Mouse (Mus musculus): ENCODE measurements around the gene Dlg2. TPM values are rescaled to one million over a fixed set of nuclear protein-coding genes. Genes with fewer than 3 reads are reported as not detected.

Gene Dlg2
- 100 to 1,000 TPM; 273 to 318 TPM for total RNA-seq (2021)
- long read RNA-seq, experiment 1, partial matches to known transcripts, result 2 of 15 reads
- long read RNA-seq, experiment 1, other reads (novel, unspliced or antisense), result 11 of 15 reads
- long read RNA-seq, experiment 2, partial matches to known transcripts, result 1 of 19 reads
- long read RNA-seq, experiment 2, other reads (novel, unspliced or antisense), result 17 of 19 reads

DNA sequence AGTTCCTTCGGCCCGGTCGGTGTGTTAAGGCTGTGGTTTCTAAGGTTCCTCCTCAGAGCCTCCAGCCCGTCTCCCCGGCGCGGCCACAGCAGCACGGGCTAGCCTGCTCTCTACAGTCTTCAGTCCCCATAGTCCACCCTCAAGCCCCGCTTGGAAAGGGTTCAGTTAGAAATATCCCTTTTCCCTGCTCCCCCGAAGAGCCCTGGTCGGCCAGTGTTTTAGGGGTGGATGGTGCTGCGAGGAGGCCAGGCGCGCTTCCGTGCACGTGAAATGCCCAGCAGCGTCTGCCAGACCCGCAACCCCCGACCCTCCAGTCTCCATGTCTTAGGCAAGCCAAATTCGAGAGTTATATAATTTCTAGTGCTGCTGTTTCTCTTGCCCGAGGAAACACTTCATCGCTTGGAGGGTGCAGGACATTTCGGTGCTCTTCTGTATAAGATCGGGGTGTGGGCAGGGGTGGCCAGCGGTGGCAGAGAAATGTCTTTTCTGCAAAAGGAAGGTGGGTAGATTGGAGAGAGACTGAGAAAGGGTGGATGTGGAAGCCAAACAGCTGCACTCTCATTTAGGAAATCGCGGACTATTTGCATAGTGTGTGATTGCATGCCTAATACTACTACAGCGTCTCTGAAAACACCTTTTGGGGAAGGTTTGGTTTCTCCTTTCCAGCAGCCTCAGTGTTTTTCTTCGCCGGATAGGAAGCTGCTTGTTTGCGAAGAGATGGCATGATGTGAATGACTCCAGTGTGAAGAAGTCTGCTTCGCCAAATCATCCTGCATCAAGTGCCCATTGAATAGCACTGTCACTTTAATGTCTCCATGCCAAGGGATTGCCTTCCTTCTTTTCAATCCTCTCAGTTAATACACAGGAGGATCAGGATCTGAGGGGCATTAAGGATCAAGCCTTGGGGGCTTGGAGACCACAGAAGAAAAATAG lies at the start of gene Dlg2:
Dlg2 (plus strand) TSS at position 360 of the 933 bp plus-strand sequence.
- DNase-seq (ENCODE audit: low spot score in 2 of 2), result peak; percentile 43 to 47

DNA sequence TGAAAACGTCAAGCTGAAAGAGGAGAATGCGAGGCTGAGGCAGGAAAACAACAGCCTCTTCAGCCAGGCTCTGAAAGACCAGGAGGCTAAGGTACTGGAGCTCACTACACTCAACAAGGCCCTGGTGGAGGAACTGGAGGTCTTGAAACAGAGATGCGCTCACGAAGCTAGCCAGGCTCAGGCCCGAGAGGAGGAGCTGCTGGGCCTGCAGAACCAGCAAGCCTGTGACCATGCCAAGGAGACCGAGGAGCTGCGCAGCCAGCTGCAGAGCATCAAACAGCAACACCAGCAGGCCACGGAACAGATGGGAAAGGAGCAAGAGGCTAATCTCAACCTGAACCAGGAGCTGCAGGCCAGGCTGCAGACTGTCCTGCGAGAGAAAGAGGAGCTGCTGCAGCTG lies 49.5 kb upstream of the Dlg2 start:
- DNase-seq (ENCODE audit: low spot score in 2 of 2), result no peak

- no peak for DNase-seq (ENCODE audit: low spot score in 2 of 2)
Observed at GRCm38 (mm10) chr7:90432221-90432620, 44.3 kb upstream of the Dlg2 start.

- DNase-seq (ENCODE audit: low spot score in 2 of 2), result no peak
Observed at GRCm38 (mm10) chr7:90440044-90440443, 36.4 kb upstream of the Dlg2 start.

GRCm38 (mm10) chr7:90442070-90442469 lies 34.4 kb upstream of the Dlg2 start:
- no peak for DNase-seq (ENCODE audit: low spot score in 2 of 2)

DNA sequence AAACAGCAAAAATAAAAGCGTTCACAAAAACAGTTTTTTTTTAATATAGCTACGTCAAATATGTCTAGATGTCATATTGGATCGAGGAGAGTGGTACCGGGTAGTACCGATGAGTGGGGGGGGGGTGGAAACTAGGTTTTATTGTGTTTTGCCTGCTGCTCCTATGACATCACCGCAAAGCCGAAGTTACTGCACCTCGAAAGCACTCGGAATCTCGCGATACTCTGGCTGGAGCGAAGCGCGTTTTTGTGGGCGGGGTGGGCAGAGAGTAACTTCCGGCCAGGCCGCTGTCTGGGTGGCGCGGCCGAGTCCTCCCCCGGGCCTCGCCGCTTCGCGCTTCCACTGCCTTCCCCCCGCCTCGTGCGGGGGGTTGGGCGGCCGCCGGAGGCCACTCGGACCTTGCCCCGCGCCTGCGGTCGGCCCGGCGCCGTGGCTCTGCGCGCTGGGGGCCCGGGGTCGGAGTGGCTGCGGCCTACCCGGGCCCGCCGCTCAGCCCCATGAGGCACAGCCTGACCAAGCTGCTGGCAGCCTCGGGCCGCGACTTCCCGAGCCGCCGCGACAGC lies 33.9 kb upstream of the Dlg2 start, which contains the start of gene Crebzf:
Crebzf (plus strand) TSS at position 212 of the 563 bp plus-strand sequence.
- peak; percentile 94 to 97 for DNase-seq (ENCODE audit: low spot score in 2 of 2)

GRCm38 (mm10) chr7:90443101-90444091 lies 33.1 kb upstream of the Dlg2 start:
- DNase-seq (ENCODE audit: low spot score in 2 of 2), result peak; percentile 61 to 71

GRCm38 (mm10) chr7:90444206-90444605 lies 32.3 kb upstream of the Dlg2 start:
- no peak for DNase-seq (ENCODE audit: low spot score in 2 of 2)

DNA sequence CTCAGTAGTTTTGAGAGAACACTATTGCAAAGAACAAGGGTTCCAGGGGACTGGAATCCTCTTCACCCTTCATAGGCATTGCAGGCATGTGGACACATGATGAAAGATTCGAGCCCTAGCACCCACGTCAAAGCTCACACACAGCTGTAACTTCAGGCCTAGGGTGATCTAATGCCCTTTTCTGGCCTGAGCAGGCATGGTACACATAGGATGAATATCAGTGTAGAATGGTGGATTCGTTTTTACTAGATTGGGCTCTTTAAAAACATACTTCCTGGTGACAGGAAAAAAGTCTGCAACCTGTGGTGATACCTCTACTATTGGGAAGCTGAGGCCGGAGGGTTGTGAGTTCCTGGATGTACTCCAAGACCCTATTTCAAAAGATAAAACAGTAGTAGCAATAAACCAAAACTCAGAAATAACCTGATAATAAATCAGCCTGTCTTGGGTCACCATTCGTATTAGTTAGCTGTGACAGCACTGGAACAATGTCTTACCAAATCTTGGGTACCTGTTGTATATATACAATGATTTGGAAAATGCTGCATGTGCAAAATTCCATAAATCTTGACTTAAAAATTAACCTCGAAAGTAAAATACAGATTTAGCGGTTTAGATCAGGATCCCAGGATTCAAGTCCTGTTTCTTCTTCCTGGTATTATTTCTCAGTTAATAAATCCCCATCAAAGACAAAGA lies 20.2 kb upstream of the Dlg2 start:
- DNase-seq (ENCODE audit: low spot score in 2 of 2), result no peak

GRCm38 (mm10) chr7:90456845-90457468 lies 19.5 kb upstream of the Dlg2 start, which contains the start of gene Tmem126a:
TSS of gene Tmem126a (minus strand) at chr7:90457229.
- DNase-seq (ENCODE audit: low spot score in 2 of 2), result peak; percentile 81 to 89

- DNase-seq (ENCODE audit: low spot score in 2 of 2), result no peak
Observed at GRCm38 (mm10) chr7:90457517-90457916, 19.0 kb upstream of the Dlg2 start.

GRCm38 (mm10) chr7:90460330-90460729 lies 16.1 kb upstream of the Dlg2 start:
- no peak for DNase-seq (ENCODE audit: low spot score in 2 of 2)

DNA sequence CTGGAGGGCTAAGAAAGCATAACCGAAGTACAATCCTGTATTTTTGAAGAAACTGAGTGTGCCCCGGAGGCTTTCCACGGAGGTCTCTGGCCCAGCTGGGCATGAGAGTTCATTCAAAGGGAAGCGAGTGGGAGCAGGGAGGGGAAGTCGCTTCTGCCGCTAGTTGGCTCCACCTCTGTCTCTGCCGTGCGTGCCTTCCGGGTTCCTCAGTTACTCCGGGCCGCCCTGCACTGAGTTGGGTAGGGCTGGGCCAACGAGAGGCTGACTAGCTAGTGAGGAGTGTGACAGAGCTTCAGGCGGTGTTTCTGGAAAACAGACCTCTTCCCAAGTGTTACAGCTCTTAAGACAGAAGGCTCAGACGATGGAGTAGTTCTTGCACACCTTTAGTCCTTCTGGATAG lies 15.5 kb upstream of the Dlg2 start:
- no peak for DNase-seq (ENCODE audit: low spot score in 2 of 2)

GRCm38 (mm10) chr7:90461441-90461840 lies 15.0 kb upstream of the Dlg2 start:
- no peak for DNase-seq (ENCODE audit: low spot score in 2 of 2)

- DNase-seq (ENCODE audit: low spot score in 2 of 2), result no peak
Observed at GRCm38 (mm10) chr7:90473511-90473910, 3.0 kb upstream of the Dlg2 start.

- peak; percentile 97 to 99 for DNase-seq (ENCODE audit: low spot score in 2 of 2)
Observed at GRCm38 (mm10) chr7:90475793-90476312, 619 bp upstream of the Dlg2 start, which contains the start of gene Tmem126b. TSS of gene Tmem126b (minus strand) at chr7:90476001.

DNA sequence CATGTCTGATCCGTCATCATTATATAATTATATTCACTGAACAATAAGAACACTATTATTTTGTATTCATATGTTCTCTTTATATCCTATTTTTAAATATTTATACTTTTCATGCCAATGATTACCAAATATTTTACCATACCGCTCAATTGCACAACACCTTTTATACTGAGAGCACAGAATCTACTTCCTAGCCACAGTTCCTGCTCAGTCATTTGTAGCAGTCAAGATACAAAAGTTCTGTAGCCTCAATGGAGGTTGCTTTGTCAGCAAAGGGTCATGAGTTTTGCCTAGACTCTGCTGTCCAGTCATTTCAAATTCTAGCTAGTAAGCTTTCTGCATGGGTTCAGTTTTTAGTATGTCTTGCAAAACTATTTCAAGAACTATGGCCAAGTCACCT lies 6.1 kb downstream of the Dlg2 start:
- no peak for DNase-seq (ENCODE audit: low spot score in 2 of 2)

DNA sequence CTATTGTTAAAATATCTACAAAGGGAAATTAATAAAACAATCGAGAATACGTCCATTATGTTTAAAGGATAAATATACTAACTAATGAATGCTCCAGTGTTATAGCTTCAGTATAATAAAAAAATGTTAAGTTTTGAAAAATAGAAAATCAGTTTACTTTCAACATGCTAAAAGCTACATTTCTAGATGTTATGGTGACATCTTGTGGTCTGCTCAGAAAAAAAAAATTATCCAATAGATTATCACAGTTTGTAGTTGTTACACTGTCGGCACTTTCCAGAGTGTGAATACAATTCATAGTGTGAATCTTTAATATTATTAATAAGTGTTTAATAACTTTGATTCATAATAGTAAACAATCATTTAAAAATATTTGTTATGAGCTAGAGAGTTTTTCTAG lies 31.7 kb downstream of the Dlg2 start:
- DNase-seq (ENCODE audit: low spot score in 2 of 2), result no peak

- DNase-seq (ENCODE audit: low spot score in 2 of 2), result peak in 1 of 2 experiments; percentile 51
Observed at GRCm38 (mm10) chr7:90512293-90512692, 35.8 kb downstream of the Dlg2 start.

All from layer of hippocampus, postnatal 14 days (tissue).